6 mouse cellular contexts compared by ENCODE assay signal in the genomic region with DNA sequence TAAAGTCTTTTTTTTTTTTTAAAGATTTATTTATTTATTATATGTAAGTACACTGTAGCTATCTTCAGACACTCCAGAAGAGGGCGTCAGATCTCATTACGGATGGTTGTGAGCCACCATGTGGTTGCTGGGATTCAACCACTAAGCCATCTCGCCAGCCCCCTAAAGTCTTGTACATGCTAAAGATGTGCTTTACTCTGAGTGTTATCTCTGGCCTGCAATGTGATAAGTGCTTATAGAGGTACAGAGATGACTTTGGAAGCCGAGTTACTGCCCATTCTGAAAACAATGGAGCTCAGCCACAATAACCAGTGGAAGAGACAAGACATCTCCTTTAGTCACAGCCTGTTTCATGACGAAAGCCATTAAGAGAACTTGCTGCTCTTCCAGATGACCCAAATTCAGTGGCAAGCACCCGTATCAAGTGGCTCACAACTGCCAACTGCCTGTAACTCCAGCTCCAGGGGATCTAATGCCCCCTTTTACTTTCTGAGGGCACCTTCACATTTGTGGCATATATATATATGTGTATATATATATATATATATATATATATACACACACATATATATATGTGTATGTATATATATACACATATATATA. TPM values are rescaled to one million over a fixed set of nuclear protein-coding genes. Genes with fewer than 3 reads are reported as not detected.
DNase-seq lines count a peak whose midpoint lies in the region; TF ChIP-seq lines count a peak whose summit lies in the region.
"Not testable (repeated sequence)": the region's sequence is repeated elsewhere in the genome, so short reads cannot be mapped to it uniquely, and the experiment has no call there.

No protein-coding gene starts in this region.

- not testable (repeated sequence) for H3K4me3 ChIP-seq in ES-E14 (ENCODE audit: insufficient read depth in 1 of 2, low read depth in 1 of 2, low read length in 2 of 2, poor library complexity in 1 of 2, severe bottlenecking in 1 of 2); layer of hippocampus, adult 2 months
- H3K4me3 ChIP-seq in gastrocnemius, adult 2 months = peak overlapping the region; percentile 39

- H3K36me3 ChIP-seq in ES-E14 (ENCODE audit: control insufficient read depth, insufficient read depth, low read length, poor library complexity, severe bottlenecking) = not testable (repeated sequence)

- DNase-seq in ES-E14 (ENCODE audit: low read depth, low spot score); layer of hippocampus, adult 2 months (ENCODE audit: low spot score in 2 of 2): not testable (repeated sequence)
- DNase-seq in R1 (ENCODE audit: low read depth, low spot score) = peak; percentile 31
- DNase-seq in gastrocnemius, adult 2 months = peak; percentile 68
- DNase-seq in heart, adult 11 months = peak; percentile 87
- DNase-seq in skeletal muscle tissue, adult 2 months (ENCODE audit: low read depth, low spot score) = peak; percentile 77

- H3K9ac ChIP-seq in ES-E14 (ENCODE audit: insufficient read depth, low read depth, low read length, poor library complexity, severe bottlenecking) = not testable (repeated sequence)

- not testable (repeated sequence) for H3K4me1 ChIP-seq in ES-E14 (ENCODE audit: control insufficient read depth in 2 of 2, insufficient read depth in 2 of 2, low read length in 2 of 2, poor library complexity in 1 of 2)

- not testable (repeated sequence) for TF ChIP-seq CTCF in gastrocnemius, adult 2 months (IDR thresholded peaks at IDR 0.05)
- TF ChIP-seq CTCF in layer of hippocampus, adult 2 months (conservative IDR thresholded peaks at IDR 0.05) = peak; percentile 20; the same call in 1 of the 2 replicates

- in situ Hi-C loops in ES-E14 (cut with MboI; ENCODE audit: low sequenced_read_pairs in 2 of 2, unreplicated experiment in 2 of 2) = not testable (repeated sequence)

- intact Hi-C loops in gastrocnemius, adult 2 months (cut with DNase I) = not testable (repeated sequence)

- not testable (repeated sequence) for H3K9me3 ChIP-seq in ES-E14 (ENCODE audit: control insufficient read depth, insufficient read depth, low read depth, low read length)

- not testable (repeated sequence) for H3K27ac ChIP-seq in ES-E14 (ENCODE audit: insufficient read depth, low read depth, low read length, poor library complexity, severe bottlenecking); layer of hippocampus, adult 2 months
- H3K27ac ChIP-seq in gastrocnemius, adult 2 months = peak overlapping the region; percentile 86

TF ChIP-seq in ES-E14, 5 proteins besides CTCF, POLR2A, EP300 and RAD21:
- 0 out of 2 replicates have a peak, but pooled peaks have one; percentile 49 for TF ChIP-seq ZNF384 (IDR thresholded peaks at IDR 0.05; ENCODE audit: low read depth, low read length)

RNA-seq across cellular contexts. Expression of gene Sec24a, which starts 11.7 kb away (rescaled TPM):
- 9.3 and 10.9 TPM in 2 replicates for total RNA-seq in ES-E14 (2012; rRNA removed)
- total RNA-seq in gastrocnemius, adult 2 months (2021) = 10 to 100 TPM; 41.1 to 56.0 TPM
- 10 to 100 TPM; 17.6 to 21.6 TPM for total RNA-seq in layer of hippocampus, adult 2 months (2021)

RNA-seq across cellular contexts. Expression of gene Sar1b, which starts 11.8 kb away (rescaled TPM):
- total RNA-seq in ES-E14 (2012; rRNA removed) = 86.0 and 86.1 TPM in 2 replicates
- total RNA-seq in gastrocnemius, adult 2 months (2021) = 100 to 1,000 TPM; 439 to 509 TPM
- 10 to 100 TPM; 71.7 to 72.0 TPM for total RNA-seq in layer of hippocampus, adult 2 months (2021)
